Mouse (Mus musculus) heart, embryonic 14.5 days (tissue): ENCODE results near the gene Jtb. TPM values are rescaled to one million over a fixed set of nuclear protein-coding genes. Genes with fewer than 3 reads are reported as not detected.

ENCODE experiments used
- ATAC-seq: fragments of 200-750 bp; cut with Nextera tagmentation; 2 replicates; pipeline ENCODE4 v1.8.0; 2017; ENCODE audit warnings: low read depth, moderate TSS enrichment; ENCODE audit not compliant: insufficient number of reproducible peaks, insufficient read depth, low FRiP score
- H3K27ac ChIP-seq, 2 experiments: fragments of 200-500 bp in 1 of 2; fragments of 300-500 bp in 1 of 2; sonication (generic) in 1 of 2; replicated peaks in 1 of 2; 2 replicates each; pipeline ENCODE4 v1.5.1; 2012 to 2014; ENCODE audit warnings: low read depth in 2 of 2, low read length in 2 of 2, control low read depth in 1 of 2, mild to moderate bottlenecking in 1 of 2, mixed read lengths in 1 of 2; ENCODE audit not compliant: control insufficient read depth in 1 of 2, insufficient read depth in 1 of 2
- H3K27me3 ChIP-seq: fragments of 300-500 bp; sonication (generic); 2 replicates; pipeline ENCODE4 v1.6.1; 2014; ENCODE audit warnings: mild to moderate bottlenecking, low read length, control low read depth; ENCODE audit not compliant: control insufficient read depth, insufficient read depth
- H3K36me3 ChIP-seq: fragments of 300-500 bp; sonication (generic); 2 replicates; pipeline ENCODE4 v1.6.1; 2014; ENCODE audit warnings: mild to moderate bottlenecking, control low read depth, low read length, mixed read lengths; ENCODE audit not compliant: control insufficient read depth, insufficient read depth
- H3K4me1 ChIP-seq, 2 experiments: fragments of 200-500 bp in 1 of 2; fragments of 300-500 bp in 1 of 2; sonication (generic) in 1 of 2; 2 replicates each; pipeline ENCODE4 v1.6.1; 2012 to 2014; ENCODE audit warnings: low read length in 2 of 2, control low read depth in 1 of 2, mixed read lengths in 1 of 2; ENCODE audit not compliant: control insufficient read depth in 2 of 2, insufficient read depth in 2 of 2
- H3K4me2 ChIP-seq: fragments of 300-500 bp; sonication (generic); 2 replicates; pipeline ENCODE4 v1.6.1; 2014; ENCODE audit warnings: mild to moderate bottlenecking, low read length
- H3K4me3 ChIP-seq, 2 experiments: fragments of 200-500 bp in 1 of 2; fragments of 300-500 bp in 1 of 2; sonication (generic) in 1 of 2; 2 replicates each; pipeline ENCODE4 v1.5.1; 2012 to 2014; ENCODE audit warnings: low read length in 2 of 2, mild to moderate bottlenecking in 2 of 2, control low read depth in 1 of 2, low read depth in 1 of 2, moderate library complexity in 1 of 2; ENCODE audit not compliant: control insufficient read depth in 1 of 2, insufficient read depth in 1 of 2
- H3K9ac ChIP-seq: fragments of 300-500 bp; sonication (generic); 2 replicates; pipeline ENCODE4 v1.6.1; 2014; ENCODE audit warnings: mild to moderate bottlenecking, low read length
- H3K9me3 ChIP-seq: fragments of 300-500 bp; sonication (generic); 2 replicates; pipeline ENCODE4 v1.6.1; 2016; ENCODE audit warnings: low read length, control low read depth; ENCODE audit not compliant: control insufficient read depth
- WGBS: fragments of 180-500 bp; shearing (Covaris S2); extraction: QIAGEN DNeasy Blood & Tissue Kit; methylation state at CpG from one replicate; pipeline ENCODE4 v1.1.7; 2014; 5-methylcytosine and 5-hydroxymethylcytosine counted together
- polyA plus RNA-seq: library from polyadenylated mRNA; unstranded; fragments of >200 nt; fragmentation: Nextera tagmentation; extraction: Ambion mirVana; gene quantifications from 2 replicates; pipeline ENCODE4 v1.2.1, GENCODE M21; 2014

The Jtb gene
- polyA plus RNA-seq, 1 experiment from 2014 or later, result 96.7 TPM

DNA sequence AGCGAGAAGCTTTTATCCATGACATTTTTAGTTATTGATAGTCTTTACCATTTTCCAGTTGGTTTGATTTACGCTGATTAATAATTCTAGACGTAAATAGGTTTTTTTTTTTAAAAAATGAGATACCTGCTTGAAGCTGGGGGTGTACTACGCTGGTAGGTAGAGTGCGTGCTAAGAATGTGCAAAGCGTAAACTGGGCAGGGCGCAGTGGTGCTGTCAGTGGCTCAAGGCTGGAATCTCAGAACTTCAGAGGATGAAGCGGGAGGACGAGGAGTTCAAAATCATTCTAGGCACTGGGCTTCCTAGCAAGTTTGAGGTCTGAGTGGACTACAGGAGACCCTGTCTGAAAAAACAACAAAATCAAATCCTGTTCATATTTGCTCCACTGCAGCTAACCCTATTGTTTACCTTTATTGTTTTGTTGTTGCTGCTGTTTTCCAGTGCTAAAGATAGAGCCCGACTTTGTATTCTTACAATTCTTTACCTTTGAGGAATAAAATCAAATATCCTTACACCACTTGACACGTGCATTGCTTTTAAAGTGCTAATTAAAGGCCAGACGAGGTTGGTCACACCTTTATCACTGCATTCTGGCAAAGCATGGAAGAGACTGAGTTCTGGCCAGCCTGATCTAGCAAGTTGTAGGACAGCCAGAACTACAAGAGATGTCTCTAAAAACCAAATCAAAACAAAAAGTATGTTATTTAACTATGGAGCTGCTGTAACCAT is 17.3 kb upstream of the Jtb start:
- H3K27ac ChIP-seq, result peak overlapping the region in 1 of 2 experiments; percentile 86; a peak in 1 of 4 replicates
- H3K27me3 ChIP-seq, result no peaks in the 10 kb centered on the region
- ATAC-seq, result 0 out of 2 replicates have a peak, but pooled peaks have one; percentile 28
- H3K36me3 ChIP-seq, result peaks cover 36% of the 10 kb centered on the region
- peak overlapping the region; percentile 62 to 95 for H3K4me3 ChIP-seq
- peak overlapping the region; percentile 88 for H3K4me2 ChIP-seq
- H3K4me1 ChIP-seq, result peaks cover 7 to 21% of the 10 kb centered on the region in 2 experiments; a peak in 3 of 4 replicates
- 13% methylated on average over 12 of the region's 12 CpGs for WGBS
- no peaks in the 10 kb centered on the region for H3K9me3 ChIP-seq
- peak overlapping the region; percentile 63 for H3K9ac ChIP-seq

DNA sequence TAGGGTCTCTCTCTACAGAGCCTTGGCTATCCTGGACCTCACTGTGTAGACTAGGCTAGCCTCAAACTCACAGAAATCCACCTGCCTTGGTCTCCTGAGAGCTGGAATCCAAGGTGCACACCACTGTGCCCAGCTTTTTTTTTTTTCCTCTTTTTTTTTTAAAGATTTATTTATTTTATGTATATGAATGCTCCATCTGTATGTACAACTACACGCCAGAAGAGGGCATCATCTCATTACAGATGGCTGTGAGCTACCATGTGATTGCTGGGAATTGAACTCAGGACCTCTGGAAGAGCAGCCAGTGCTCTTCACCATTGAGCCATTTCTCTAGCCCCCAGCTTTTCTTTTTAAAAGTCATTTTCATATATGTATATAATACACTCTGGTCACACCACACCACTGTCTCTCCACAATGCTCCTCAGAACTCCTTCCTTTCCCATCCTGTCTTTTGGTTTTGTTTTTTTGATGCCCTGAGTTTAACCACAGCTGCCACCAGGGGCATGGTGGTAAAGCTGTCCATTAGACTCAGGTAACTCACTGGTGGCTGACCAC is 15.5 kb upstream of the Jtb start:
- no peak overlapping the region for H3K4me2 ChIP-seq
- H3K9me3 ChIP-seq, result no peaks in the 10 kb centered on the region
- no peak overlapping the region for H3K9ac ChIP-seq
- H3K36me3 ChIP-seq, result peaks cover 18% of the 10 kb centered on the region
- ATAC-seq, result no peak
- H3K27me3 ChIP-seq, result no peaks in the 10 kb centered on the region
- H3K27ac ChIP-seq, result no peak overlapping the region
- 32% methylated on average over 1 of the region's 1 CpGs for WGBS
- no peak overlapping the region for H3K4me3 ChIP-seq
- H3K4me1 ChIP-seq, result peaks cover 7 to 25% of the 10 kb centered on the region in 2 experiments; a peak in 3 of 4 replicates

GRCm38 (mm10) chr3:90220088-90220487 is 11.3 kb upstream of the Jtb start:
- no peak for ATAC-seq
- peak overlapping the region in 1 of 2 experiments; percentile 61; a peak in 3 of 4 replicates for H3K4me3 ChIP-seq

GRCm38 (mm10) chr3:90220531-90220951 is 10.9 kb upstream of the Jtb start:
- Histone ChIP-seq H3K27ac (peak overlapping the region; percentile 79 to 83), H3K4me1 (peaks cover 9 to 22% of the 10 kb centered on the region in 2 experiments), H3K27me3 (no peaks in the 10 kb centered on the region), H3K9me3 (no peaks in the 10 kb centered on the region), H3K36me3 (peaks cover 19% of the 10 kb centered on the region), H3K4me2 (peak overlapping the region; percentile 71), H3K4me3 (peak overlapping the region; percentile 61 to 72), H3K9ac (peak overlapping the region; percentile 80)
- ATAC-seq, result peak; percentile 81
- WGBS, result 1% methylated on average over 19 of the region's 20 CpGs

More at GRCm38 (mm10) chr3:90220088-90220487, 11.3 kb upstream of the Jtb start:
- H3K36me3 ChIP-seq, result peaks cover 15% of the 10 kb centered on the region
- peak overlapping the region; percentile 79 to 83 for H3K27ac ChIP-seq
- 16% methylated on average over 6 of the region's 6 CpGs for WGBS
- H3K4me2 ChIP-seq, result peak overlapping the region; percentile 71
- no peaks in the 10 kb centered on the region for H3K27me3 ChIP-seq
- H3K9ac ChIP-seq, result peak overlapping the region; percentile 80
- H3K9me3 ChIP-seq, result no peaks in the 10 kb centered on the region
- H3K4me1 ChIP-seq, result peaks cover 9 to 22% of the 10 kb centered on the region in 2 experiments

- Histone ChIP-seq H3K27ac (peak overlapping the region in 1 of 2 experiments; percentile 83; a peak in 2 of 4 replicates), H3K4me2 (peak overlapping the region; percentile 71), H3K4me1 (peaks cover 9 to 22% of the 10 kb centered on the region in 2 experiments), H3K4me3 (peak overlapping the region; percentile 61 to 72), H3K9ac (peak overlapping the region; percentile 80), H3K27me3 (no peaks in the 10 kb centered on the region), H3K9me3 (no peaks in the 10 kb centered on the region), H3K36me3 (peaks cover 25% of the 10 kb centered on the region)
- no peak for ATAC-seq
- WGBS, result 18% methylated on average over 5 of the region's 5 CpGs
Observed at GRCm38 (mm10) chr3:90221123-90221522, 10.3 kb upstream of the Jtb start.

- Histone ChIP-seq H3K27ac (no peak overlapping the region), H3K27me3 (no peaks in the 10 kb centered on the region), H3K4me3 (no peak overlapping the region), H3K9ac (no peak overlapping the region; the same call in 1 of the 2 replicates), H3K4me1 (peaks cover 9 to 22% of the 10 kb centered on the region in 2 experiments), H3K9me3 (no peaks in the 10 kb centered on the region), H3K4me2 (no peak overlapping the region), H3K36me3 (peaks cover 25% of the 10 kb centered on the region)
- 74% methylated on average over 4 of the region's 4 CpGs for WGBS
- ATAC-seq, result no peak
Observed at GRCm38 (mm10) chr3:90222455-90222854, 8.9 kb upstream of the Jtb start.

DNA sequence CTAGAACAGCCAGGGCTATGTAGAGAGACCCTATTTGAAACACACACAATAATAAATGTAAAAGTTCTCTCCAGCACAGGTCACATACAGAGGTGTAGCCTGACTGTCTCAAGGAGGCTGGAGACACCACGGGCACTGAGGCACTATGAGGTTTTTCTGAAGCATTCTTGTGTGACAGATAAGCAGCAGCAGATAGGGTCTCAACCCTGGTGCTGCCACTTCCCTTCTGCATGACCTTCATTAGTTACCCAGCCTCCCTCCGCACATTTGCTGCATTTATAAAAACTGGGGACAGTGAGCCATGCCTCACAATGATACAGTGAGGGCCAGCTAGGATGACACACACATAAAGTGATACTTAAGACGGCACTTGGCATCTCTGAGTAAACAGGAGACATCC is 8.5 kb upstream of the Jtb start:
- Histone ChIP-seq H3K4me1 (peaks cover 9 to 22% of the 10 kb centered on the region in 2 experiments), H3K36me3 (peaks cover 25% of the 10 kb centered on the region), H3K9ac (no peak overlapping the region; the same call in 1 of the 2 replicates), H3K4me3 (no peak overlapping the region), H3K27ac (no peak overlapping the region), H3K9me3 (no peaks in the 10 kb centered on the region), H3K4me2 (no peak overlapping the region), H3K27me3 (no peaks in the 10 kb centered on the region)
- no peak for ATAC-seq
- 25% methylated on average over 3 of the region's 3 CpGs for WGBS
